Comparison of ENCODE assay signal across 8 mouse cellular contexts in genomic region chr7:45061532-45062075, GRCm38 (mm10). TPM values are rescaled to one million over a fixed set of nuclear protein-coding genes. Genes with fewer than 3 reads are reported as not detected.
DNase-seq lines count a peak whose midpoint lies in the region; ATAC-seq and TF ChIP-seq lines count a peak whose summit lies in the region.

No protein-coding gene starts in this region.

- H3K9ac ChIP-seq in embryonic facial prominence, embryonic 15.5 days = peak overlapping the region; percentile 31
- peak overlapping the region; percentile 62 for H3K9ac ChIP-seq in intestine, postnatal 0 days (ENCODE audit: low read depth, low read length)
- H3K9ac ChIP-seq in liver, postnatal 0 days (replicated peaks) = peak overlapping the region; percentile 82
- H3K9ac ChIP-seq in stomach, embryonic 16.5 days (ENCODE audit: low read length) = peak overlapping the region; percentile 74

- intact Hi-C loops in left cerebral cortex, postnatal 36 days (cut with DNase I) = no loop called here

- no peaks in the 10 kb centered on the region for H3K27me3 ChIP-seq in embryonic facial prominence, embryonic 15.5 days
- H3K27me3 ChIP-seq in intestine, postnatal 0 days (replicated peaks; ENCODE audit: control insufficient read depth, insufficient read depth, low read length) = no peaks in the 10 kb centered on the region
- no peaks in the 10 kb centered on the region for H3K27me3 ChIP-seq in liver, postnatal 0 days (ENCODE audit: insufficient read depth, low read length)
- H3K27me3 ChIP-seq in stomach, embryonic 16.5 days (ENCODE audit: control insufficient read depth, insufficient read depth, low read length) = no peaks in the 10 kb centered on the region

- no peaks in the 10 kb centered on the region for H3K36me3 ChIP-seq in embryonic facial prominence, embryonic 15.5 days
- H3K36me3 ChIP-seq in intestine, postnatal 0 days (ENCODE audit: control insufficient read depth, insufficient read depth) = peaks cover 7% of the 10 kb centered on the region; the same call in 1 of the 2 replicates
- no peaks in the 10 kb centered on the region for H3K36me3 ChIP-seq in liver, postnatal 0 days (replicated peaks; ENCODE audit: insufficient read depth, low read length)
- no peaks in the 10 kb centered on the region for H3K36me3 ChIP-seq in stomach, embryonic 16.5 days (ENCODE audit: control insufficient read depth, insufficient read depth, low read length)

- H3K4me1 ChIP-seq in embryonic facial prominence, embryonic 15.5 days = peaks cover 14% of the 10 kb centered on the region
- no peaks in the 10 kb centered on the region for H3K4me1 ChIP-seq in intestine, postnatal 0 days (replicated peaks; ENCODE audit: control insufficient read depth, insufficient read depth, low read length)
- H3K4me1 ChIP-seq in liver, postnatal 0 days (ENCODE audit: insufficient read depth) = peaks cover 19% of the 10 kb centered on the region; the same call in 1 of the 2 replicates
- peaks cover 16% of the 10 kb centered on the region for H3K4me1 ChIP-seq in stomach, embryonic 16.5 days (ENCODE audit: control insufficient read depth, insufficient read depth, low read length)

- TF ChIP-seq CTCF in intestine, postnatal 0 days (IDR thresholded peaks at IDR 0.05; ENCODE audit: low read depth) = no peak
- TF ChIP-seq CTCF in liver, postnatal 0 days (IDR thresholded peaks at IDR 0.05; ENCODE audit: low read depth) = no peak

- peak overlapping the region; percentile 98 for H3K27ac ChIP-seq in embryonic facial prominence, embryonic 15.5 days (replicated peaks)
- peak overlapping the region; percentile 94 for H3K27ac ChIP-seq in intestine, postnatal 0 days (ENCODE audit: low read depth, low read length)
- H3K27ac ChIP-seq in liver, postnatal 0 days (ENCODE audit: low read depth) = peak overlapping the region; percentile 94
- peak overlapping the region; percentile 91 for H3K27ac ChIP-seq in stomach, embryonic 16.5 days (ENCODE audit: low read length)

- DNase-seq in spleen, postnatal 10 days (ENCODE audit: low spot score in 2 of 2) = peak; percentile 34 to 49
- no peak for DNase-seq in spleen, postnatal 14 days (ENCODE audit: low spot score in 2 of 2)
- DNase-seq in liver, postnatal 0 days = peak; percentile 77
- DNase-seq in left cerebral cortex, postnatal 36 days (ENCODE audit: low spot score in 2 of 2) = no peak
- DNase-seq in c-Kit-positive CD71-positive TER-119-positive erythroid progenitor cells, embryonic 14.5 days (ENCODE audit: low spot score) = no peak

- no peaks in the 10 kb centered on the region for H3K9me3 ChIP-seq in embryonic facial prominence, embryonic 15.5 days (replicated peaks)
- no peaks in the 10 kb centered on the region for H3K9me3 ChIP-seq in intestine, postnatal 0 days (ENCODE audit: control insufficient read depth)
- H3K9me3 ChIP-seq in liver, postnatal 0 days (ENCODE audit: low read length) = no peaks in the 10 kb centered on the region
- H3K9me3 ChIP-seq in stomach, embryonic 16.5 days (replicated peaks; ENCODE audit: control insufficient read depth, low read length) = no peaks in the 10 kb centered on the region

- 10% methylated on average over 11 of the region's 11 CpGs for WGBS in embryonic facial prominence, embryonic 15.5 days
- 7% methylated on average over 11 of the region's 11 CpGs for WGBS in intestine, postnatal 0 days
- WGBS in liver, postnatal 0 days (ENCODE audit: insufficient replicate concordance) = 24% methylated on average over 11 of the region's 11 CpGs
- 10% methylated on average over 11 of the region's 11 CpGs for WGBS in stomach, embryonic 16.5 days

- 0 out of 2 replicates have a peak, but pooled peaks have one; percentile 0 for ATAC-seq in embryonic facial prominence, embryonic 15.5 days (ENCODE audit: insufficient number of reproducible peaks, low FRiP score, low TSS enrichment, low read depth)
- ATAC-seq in intestine, postnatal 0 days = peak; percentile 60
- peak; percentile 25 for ATAC-seq in liver, postnatal 0 days
- ATAC-seq in stomach, embryonic 16.5 days (ENCODE audit: insufficient read depth, low FRiP score) = peak; percentile 56; the same call in 1 of the 2 replicates

- peak overlapping the region; percentile 80 for H3K4me3 ChIP-seq in embryonic facial prominence, embryonic 15.5 days (replicated peaks)
- H3K4me3 ChIP-seq in intestine, postnatal 0 days (ENCODE audit: low read depth, low read length) = peak overlapping the region; percentile 84
- H3K4me3 ChIP-seq in liver, postnatal 0 days (ENCODE audit: low read depth, low read length) = peak overlapping the region; percentile 91
- peak overlapping the region; percentile 69 for H3K4me3 ChIP-seq in stomach, embryonic 16.5 days (replicated peaks; ENCODE audit: low read length)

- TF ChIP-seq EP300 in liver, postnatal 0 days (IDR thresholded peaks at IDR 0.05; ENCODE audit: low read depth) = no peak

- H3K4me2 ChIP-seq in embryonic facial prominence, embryonic 15.5 days (replicated peaks) = peak overlapping the region; percentile 57
- H3K4me2 ChIP-seq in intestine, postnatal 0 days (replicated peaks; ENCODE audit: low read depth) = peak overlapping the region; percentile 72
- peak overlapping the region; percentile 76 for H3K4me2 ChIP-seq in liver, postnatal 0 days (ENCODE audit: low read depth, low read length)
- peak overlapping the region; percentile 60 for H3K4me2 ChIP-seq in stomach, embryonic 16.5 days (ENCODE audit: low read depth, low read length)

RNA-seq across cellular contexts. Expression of gene Nosip, which starts 0.6 kb away (rescaled TPM):
- 68.5 and 73.6 TPM in 2 replicates for polyA plus RNA-seq in embryonic facial prominence, embryonic 15.5 days (2015; fragmentation: Nextera tagmentation; extraction: Ambion mirVana)
- polyA plus RNA-seq in intestine, postnatal 0 days (2015; fragmentation: Nextera tagmentation; extraction: Ambion mirVana) = 38.9 and 40.5 TPM in 2 replicates
- 22.2 and 22.6 TPM in 2 replicates for polyA plus RNA-seq in liver, postnatal 0 days (2015; fragmentation: Nextera tagmentation; extraction: Ambion mirVana)
- polyA plus RNA-seq in stomach, embryonic 16.5 days (2015; fragmentation: Nextera tagmentation; extraction: Ambion mirVana) = 55.7 TPM in 2 replicates
- total RNA-seq in left cerebral cortex, postnatal 36 days (2021) = 10 to 100 TPM; 59.7 to 63.7 TPM

RNA-seq across cellular contexts. Expression of gene Prrg2, which starts 0.9 kb away (rescaled TPM):
- polyA plus RNA-seq in embryonic facial prominence, embryonic 15.5 days (2015; fragmentation: Nextera tagmentation; extraction: Ambion mirVana) = 26.0 and 26.9 TPM in 2 replicates
- 56.8 and 59.0 TPM in 2 replicates for polyA plus RNA-seq in intestine, postnatal 0 days (2015; fragmentation: Nextera tagmentation; extraction: Ambion mirVana)
- polyA plus RNA-seq in liver, postnatal 0 days (2015; fragmentation: Nextera tagmentation; extraction: Ambion mirVana) = 19.7 and 20.4 TPM in 2 replicates
- 24.7 and 27.4 TPM in 2 replicates for polyA plus RNA-seq in stomach, embryonic 16.5 days (2015; fragmentation: Nextera tagmentation; extraction: Ambion mirVana)
- total RNA-seq in left cerebral cortex, postnatal 36 days (2021) = 1 to 10 TPM; 5.4 to 7.4 TPM

RNA-seq across cellular contexts. Expression of gene Prr12, which starts 8.9 kb away (rescaled TPM):
- polyA plus RNA-seq in embryonic facial prominence, embryonic 15.5 days (2015; fragmentation: Nextera tagmentation; extraction: Ambion mirVana) = 11.9 and 12.1 TPM in 2 replicates
- 2.4 and 2.6 TPM in 2 replicates for polyA plus RNA-seq in intestine, postnatal 0 days (2015; fragmentation: Nextera tagmentation; extraction: Ambion mirVana)
- 1.6 and 1.7 TPM in 2 replicates for polyA plus RNA-seq in liver, postnatal 0 days (2015; fragmentation: Nextera tagmentation; extraction: Ambion mirVana)
- polyA plus RNA-seq in stomach, embryonic 16.5 days (2015; fragmentation: Nextera tagmentation; extraction: Ambion mirVana) = 8.3 and 8.7 TPM in 2 replicates
- total RNA-seq in left cerebral cortex, postnatal 36 days (2021) = 10 to 100 TPM; 64.9 to 75.3 TPM

RNA-seq across cellular contexts. Expression of gene Rcn3, which starts 30.4 kb away (rescaled TPM):
- polyA plus RNA-seq in embryonic facial prominence, embryonic 15.5 days (2015; fragmentation: Nextera tagmentation; extraction: Ambion mirVana) = 520 and 531 TPM in 2 replicates
- 81.8 and 85.6 TPM in 2 replicates for polyA plus RNA-seq in intestine, postnatal 0 days (2015; fragmentation: Nextera tagmentation; extraction: Ambion mirVana)
- polyA plus RNA-seq in liver, postnatal 0 days (2015; fragmentation: Nextera tagmentation; extraction: Ambion mirVana) = 17.1 and 17.9 TPM in 2 replicates
- polyA plus RNA-seq in stomach, embryonic 16.5 days (2015; fragmentation: Nextera tagmentation; extraction: Ambion mirVana) = 388 and 395 TPM in 2 replicates
- total RNA-seq in left cerebral cortex, postnatal 36 days (2021) = 1 to 10 TPM; 3.8 to 4.9 TPM

RNA-seq across cellular contexts. Expression of gene Fcgrt, which starts 42.0 kb away (rescaled TPM):
- 126 and 135 TPM in 2 replicates for polyA plus RNA-seq in embryonic facial prominence, embryonic 15.5 days (2015; fragmentation: Nextera tagmentation; extraction: Ambion mirVana)
- polyA plus RNA-seq in intestine, postnatal 0 days (2015; fragmentation: Nextera tagmentation; extraction: Ambion mirVana) = 2,929 and 3,267 TPM in 2 replicates
- 150 and 154 TPM in 2 replicates for polyA plus RNA-seq in liver, postnatal 0 days (2015; fragmentation: Nextera tagmentation; extraction: Ambion mirVana)
- 138 and 149 TPM in 2 replicates for polyA plus RNA-seq in stomach, embryonic 16.5 days (2015; fragmentation: Nextera tagmentation; extraction: Ambion mirVana)
- total RNA-seq in left cerebral cortex, postnatal 36 days (2021) = 10 to 100 TPM; 22.3 to 22.7 TPM

Comparison
In these comparisons a context has a peak if more than half of its experiments do, and no peak if none do; other contexts are left out.
1. DNase-seq: peak in spleen, postnatal 10 days (2 of 2) and liver, postnatal 0 days (single experiment); none in spleen, postnatal 14 days (0 of 2), left cerebral cortex, postnatal 36 days (0 of 2) and c-Kit-positive CD71-positive TER-119-positive erythroid progenitor cells, embryonic 14.5 days (single experiment).
2. ATAC-seq: peak in every context shown above with its lines; median percentile 60 in intestine, postnatal 0 days; 56 in stomach, embryonic 16.5 days; 25 in liver, postnatal 0 days; 0 in embryonic facial prominence, embryonic 15.5 days.
3. H3K9ac ChIP-seq: peak in every context shown above with its lines; median percentile 82 in liver, postnatal 0 days; 74 in stomach, embryonic 16.5 days; 62 in intestine, postnatal 0 days; 31 in embryonic facial prominence, embryonic 15.5 days.
4. Peak in every context shown above with its lines, with median percentiles within 50 percentile points of each other: H3K27ac ChIP-seq, H3K4me2 ChIP-seq and H3K4me3 ChIP-seq.